In genomic region chr3:79368306-79368705, GRCm38 (mm10) we compare ENCODE assay signal across 17 mouse cellular contexts. TPM values are rescaled to one million over a fixed set of nuclear protein-coding genes. Genes with fewer than 3 reads are reported as not detected.
DNase-seq lines count a peak whose midpoint lies in the region.
"Had no signal": no experiment of that assay in that cellular context is flagged by ENCODE, and none has a peak within 500 bp of the region (broad histone marks: within the 10 kb centered on the region; RNA-seq: fewer than 3 reads in every experiment).

No protein-coding gene starts in this region.

- peak; percentile 27 for DNase-seq in kidney, adult 18-20 months
- no peak for DNase-seq in kidney, postnatal 10 days
- DNase-seq in kidney, adult 8-10 months = peak; percentile 61 to 66
- peak; percentile 88 for DNase-seq in kidney, adult 9 months
- DNase-seq in kidney, postnatal 25 days = peak; percentile 45 to 68
- no peak for DNase-seq in layer of hippocampus, postnatal 10 days (ENCODE audit: low spot score in 2 of 2)
- DNase-seq in urinary bladder, postnatal 14 days (ENCODE audit: low spot score) = no peak
- DNase-seq: adrenal gland, adult 2 months; adrenal gland, postnatal 25 days; cerebellum, adult 18-20 months; cerebellum, adult 9-11 months; gastrocnemius, postnatal 36 days; heart, adult 2 months; heart, postnatal 14 days had no signal

RNA-seq across cellular contexts. Expression of gene Gm17359, which starts 31.8 kb away (rescaled TPM):
- not detected for total RNA-seq in layer of hippocampus, postnatal 10 days (2021)
- total RNA-seq: adrenal gland, adult 2 months; adrenal gland, postnatal 25 days; ES-E14; gastrocnemius, adult 8-10 months; gastrocnemius, postnatal 36 days; heart, adult 2 months; heart, postnatal 14 days; hematopoietic stem cell, adult 5-6 weeks had no signal

Comparison
In these comparisons a context has a peak if more than half of its experiments do, and no peak if none do; other contexts are left out.
1. DNase-seq: peak in kidney, adult 18-20 months (single experiment), kidney, adult 8-10 months (2 of 2), kidney, adult 9 months (single experiment) and kidney, postnatal 25 days (2 of 2); none in kidney, postnatal 10 days (single experiment), layer of hippocampus, postnatal 10 days (0 of 2) and urinary bladder, postnatal 14 days (single experiment).